Mouse (Mus musculus) CH12.LX (cell line): ENCODE results near the gene Ubxn7. TPM values are rescaled to one million over a fixed set of nuclear protein-coding genes. Genes with fewer than 3 reads are reported as not detected.
A peak's percentile ranks its signal among the peaks of the same experiment; 100 is the strongest.

Source experiments
- DNase-seq: peaks from one replicate; pipeline ENCODE4 v3.0.0-alpha.2; 2013; ENCODE audit errors: extremely low read depth
- H3K27ac ChIP-seq: 2 replicates; pipeline ENCODE4 v1.5.1; 2012; ENCODE audit warnings: low read depth, mild to moderate bottlenecking, control low read depth, moderate library complexity; ENCODE audit not compliant: insufficient read depth
- H3K27me3 ChIP-seq: replicated peaks from 2 replicates; pipeline ENCODE3; 2012; ENCODE audit warnings: inconsistent platforms
- H3K36me3 ChIP-seq, 2 experiments: replicated peaks in 1 of 2; 2 replicates each; pipeline versions ENCODE3 to v1.6.1; 2012; ENCODE audit warnings: inconsistent platforms in 1 of 2, low read length in 1 of 2, mild to moderate bottlenecking in 1 of 2, mixed read lengths in 1 of 2, moderate library complexity in 1 of 2; ENCODE audit not compliant: control insufficient read depth in 1 of 2, insufficient read depth in 1 of 2
- H3K4me1 ChIP-seq, 2 experiments: 2 replicates each; pipeline ENCODE4 v1.6.1; 2012; ENCODE audit warnings: inconsistent platforms in 1 of 2, moderate library complexity in 1 of 2; ENCODE audit not compliant: insufficient read depth in 2 of 2, control insufficient read depth in 1 of 2
- H3K4me2 ChIP-seq: 2 replicates; pipeline ENCODE4 v1.6.1; 2012; ENCODE audit warnings: low read depth, mild to moderate bottlenecking, control low read depth; ENCODE audit not compliant: poor library complexity, insufficient read depth, severe bottlenecking
- H3K4me3 ChIP-seq, 3 experiments: fragments of 150-350 bp in 1 of 3; sonication (generic) in 1 of 3; replicated peaks in 1 of 3; 2 replicates each; pipeline versions ENCODE3 to v1.5.1; 2011 to 2012; ENCODE audit warnings: low read depth in 2 of 3, low read length in 2 of 3, mild to moderate bottlenecking in 2 of 3, moderate library complexity in 2 of 3, control low read depth in 1 of 3, improper control_type of control experiment in 1 of 3, inconsistent platforms in 1 of 3, mixed read lengths in 1 of 3; ENCODE audit not compliant: poor library complexity in 1 of 3
- H3K79me2 ChIP-seq: replicated peaks from 2 replicates; pipeline ENCODE4 v1.6.1; 2012; ENCODE audit warnings: mild to moderate bottlenecking, moderate library complexity; ENCODE audit not compliant: control insufficient read depth, poor library complexity, insufficient read depth, severe bottlenecking; ENCODE audit errors: extremely low read depth
- H3K9ac ChIP-seq: 2 replicates; pipeline ENCODE4 v1.6.1; 2012; ENCODE audit warnings: low read depth, mild to moderate bottlenecking, control low read depth, moderate library complexity; ENCODE audit not compliant: insufficient read depth
- H3K9me3 ChIP-seq: replicated peaks from 2 replicates; pipeline ENCODE3; 2012; ENCODE audit warnings: low read length, inconsistent platforms, mixed read lengths
- E2F4 ChIP-seq: IDR thresholded peaks from 2 replicates; pipeline ENCODE4 v1.6.1; 2011; ENCODE audit warnings: low read depth, low read length, improper control_type of control experiment; ENCODE audit not compliant: insufficient replicate concordance
- EP300 ChIP-seq: IDR thresholded peaks from 2 replicates; pipeline ENCODE4 v1.6.1; 2011; ENCODE audit warnings: low read length, improper control_type of control experiment
- ETS1 ChIP-seq: conservative IDR thresholded peaks from 2 replicates; pipeline ENCODE4 v1.6.1; 2012; ENCODE audit warnings: low read depth, mild to moderate bottlenecking, inconsistent platforms, low read length, improper control_type of control experiment, moderate library complexity
- IRF4 ChIP-seq: IDR thresholded peaks from 2 replicates; pipeline ENCODE4 v1.6.1; 2014; ENCODE audit warnings: low read depth, mild to moderate bottlenecking, inconsistent platforms, low read length, improper control_type of control experiment
- JUN ChIP-seq: IDR thresholded peaks from 2 replicates; pipeline ENCODE4 v1.6.1; 2011; ENCODE audit warnings: low read depth, mild to moderate bottlenecking, low read length, improper control_type of control experiment, moderate library complexity; ENCODE audit not compliant: insufficient read depth
- KAT2A ChIP-seq: IDR thresholded peaks from 2 replicates; pipeline ENCODE4 v1.6.1; 2012; ENCODE audit warnings: low read length, improper control_type of control experiment, inconsistent platforms; ENCODE audit not compliant: insufficient replicate concordance
- MAFK ChIP-seq: IDR thresholded peaks from 2 replicates; pipeline ENCODE4 v1.6.1; 2011; ENCODE audit warnings: low read length, improper control_type of control experiment; ENCODE audit not compliant: insufficient replicate concordance
- MAZ ChIP-seq: IDR thresholded peaks from 2 replicates; pipeline ENCODE4 v1.6.1; 2012; ENCODE audit warnings: low read depth, mild to moderate bottlenecking, inconsistent platforms, low read length, improper control_type of control experiment, moderate library complexity
- MEF2A ChIP-seq: IDR thresholded peaks from 2 replicates; pipeline ENCODE4 v1.6.1; 2014; ENCODE audit warnings: low read depth, mild to moderate bottlenecking, inconsistent platforms, low read length, improper control_type of control experiment, borderline replicate concordance
- MXI1 ChIP-seq: IDR thresholded peaks from 2 replicates; pipeline ENCODE4 v1.6.1; 2011; ENCODE audit warnings: mild to moderate bottlenecking, low read depth, low read length, improper control_type of control experiment
- NRF1 ChIP-seq: IDR thresholded peaks from 2 replicates; pipeline ENCODE4 v1.6.1; 2014; ENCODE audit warnings: low read depth, mild to moderate bottlenecking, inconsistent platforms, low read length, improper control_type of control experiment, moderate library complexity
- RCOR1 ChIP-seq: conservative IDR thresholded peaks from 2 replicates; pipeline ENCODE4 v1.6.1; 2012; ENCODE audit warnings: low read depth, mild to moderate bottlenecking, inconsistent platforms, low read length, improper control_type of control experiment
- SMC3 ChIP-seq: IDR thresholded peaks from 2 replicates; pipeline ENCODE4 v1.6.1; 2011; ENCODE audit warnings: low read depth, low read length, improper control_type of control experiment
- ZC3H11A ChIP-seq: IDR thresholded peaks from 2 replicates; pipeline ENCODE4 v1.6.1; 2012; ENCODE audit warnings: low read depth, mild to moderate bottlenecking, inconsistent platforms, low read length, improper control_type of control experiment
- dilution Hi-C: fragments of 300-500 bp; cut with MboI; formaldehyde crosslinking; loops from 2 replicates; pipeline ENCODE4 v1.14.3; 2020; ENCODE audit warnings: low sequenced_read_pairs; ENCODE audit not compliant: extremely low pct_unique_long_range_greater_than_20kb, extremely low pct_ligation_motif_present
- in situ Hi-C: fragments of 300-500 bp; cut with MboI; formaldehyde crosslinking; loops from 3 replicates; pipeline ENCODE4 v1.14.3; 2019; ENCODE audit warnings: low sequenced_read_pairs, low pct_ligation_motif_present, low pct_unique_long_range_greater_than_20kb, mixed read lengths
- polyA plus RNA-seq: library from polyadenylated mRNA; unstranded; fragments of >175 nt; gene quantifications from 2 replicates; pipeline ENCODE4 v1.2.1, GENCODE M21; 2012; ENCODE audit warnings: low read depth; ENCODE audit not compliant: insufficient read length
- total RNA-seq, 2 experiments: library from RNA; depleted of rRNA; stranded (reverse); fragments of 300-350 nt in 1 of 2; fragments of >200 nt in 1 of 2; gene quantifications; 2 replicates each; pipeline ENCODE4 v1.2.3; 2012 to 2014

Ubxn7 gene
- total and polyA plus RNA-seq, 3 experiments, result 25.7 to 32.8 (median 26.8) TPM

- Histone ChIP-seq H3K4me2 (no peak overlapping the region), H3K9ac (no peak overlapping the region), H3K36me3 (peaks cover 0 to 12% of the 10 kb centered on the region in 2 experiments), H3K27ac (no peak overlapping the region), H3K4me1 (peaks cover 5 to 30% of the 10 kb centered on the region in 2 experiments)
- dilution Hi-C loops, result no loop called here
- in situ Hi-C loops, result no loop called here
- TF ChIP-seq RCOR1 (no peak), E2F4 (no peak), MAFK (peak; percentile 27; the same call in 1 of the 2 replicates)
- TF ChIP-seq, all 38 proteins: peak for 1
- Histone ChIP-seq H3K27me3 (no peaks in the 10 kb centered on the region), H3K9me3 (no peaks in the 10 kb centered on the region), H3K4me3 (no peak overlapping the region), H3K79me2 (peaks cover 44% of the 10 kb centered on the region)
- no peak for DNase-seq
Measured at GRCm38 (mm10) chr16:32345521-32345920, 13.5 kb downstream of the Ubxn7 start.

- H3K9ac ChIP-seq, result no peak overlapping the region
- H3K27ac ChIP-seq, result no peak overlapping the region
- in situ Hi-C loops (no loop called here), dilution Hi-C loops (no loop called here)
- no peak for TF ChIP-seq NRF1
- TF ChIP-seq EP300, result no peak
- no peak for TF ChIP-seq JUN
- TF ChIP-seq ETS1, result no peak
- TF ChIP-seq KAT2A, result no peak
- no peak for TF ChIP-seq MEF2A
- no peak for TF ChIP-seq RCOR1
- TF ChIP-seq IRF4, result no peak
- no peak for TF ChIP-seq MAZ
- no peak for TF ChIP-seq SMC3
- no peak for TF ChIP-seq ZC3H11A
- no peak for TF ChIP-seq MXI1
- TF ChIP-seq E2F4, result no peak
- peaks cover 0 to 5% of the 10 kb centered on the region in 2 experiments; a peak in 1 of 4 replicates for H3K4me1 ChIP-seq
- H3K79me2 ChIP-seq, result peaks cover 26% of the 10 kb centered on the region
- H3K9me3 ChIP-seq, result no peaks in the 10 kb centered on the region
- DNase-seq, result no peak
- H3K4me2 ChIP-seq, result no peak overlapping the region
- no peaks in the 10 kb centered on the region for H3K27me3 ChIP-seq
- H3K36me3 ChIP-seq, result peaks cover 6 to 48% of the 10 kb centered on the region in 2 experiments
- no peak overlapping the region for H3K4me3 ChIP-seq
Measured at GRCm38 (mm10) chr16:32350776-32351175, 18.7 kb downstream of the Ubxn7 start.
